Mouse (Mus musculus) testis, adult 2 months (tissue): Measurements from ENCODE around the gene Gm11983. TPM values are rescaled to one million over a fixed set of nuclear protein-coding genes. Genes with fewer than 3 reads are reported as not detected.
"Not testable (repeated sequence)": the region's sequence is repeated elsewhere in the genome, so short reads cannot be mapped to it uniquely, and the experiment has no call there.

ENCODE experiments used
- H3K27ac ChIP-seq: fragments of 200-500 bp; 2 replicates; pipeline ENCODE4 v1.5.1; 2012; ENCODE audit warnings: low read depth, low read length; ENCODE audit not compliant: control insufficient read depth, insufficient read depth
- H3K27me3 ChIP-seq: fragments of 200-500 bp; 2 replicates; pipeline ENCODE4 v1.6.1; 2012; ENCODE audit warnings: mild to moderate bottlenecking, low read length, moderate library complexity; ENCODE audit not compliant: control insufficient read depth, insufficient read depth
- H3K36me3 ChIP-seq: fragments of 200-500 bp; 2 replicates; pipeline ENCODE4 v1.6.1; 2012; ENCODE audit warnings: mild to moderate bottlenecking, low read length; ENCODE audit not compliant: control insufficient read depth, insufficient read depth
- H3K4me1 ChIP-seq: fragments of 200-500 bp; 2 replicates; pipeline ENCODE4 v1.6.1; 2012; ENCODE audit warnings: low read length; ENCODE audit not compliant: control insufficient read depth, insufficient read depth
- H3K4me3 ChIP-seq: fragments of 200-500 bp; 2 replicates; pipeline ENCODE4 v1.5.1; 2012; ENCODE audit warnings: low read depth, mild to moderate bottlenecking, low read length, moderate library complexity, mixed read lengths; ENCODE audit not compliant: control insufficient read depth
- CTCF ChIP-seq: fragments of 200-500 bp; IDR thresholded peaks from 2 replicates; pipeline ENCODE4 v1.5.1; 2012; ENCODE audit warnings: low read depth, mild to moderate bottlenecking, inconsistent platforms, low read length, moderate library complexity; ENCODE audit not compliant: control insufficient read depth, insufficient read depth, insufficient replicate concordance
- POLR2A ChIP-seq: fragments of 200-500 bp; IDR thresholded peaks from 2 replicates; pipeline ENCODE4 v1.6.1; 2012; ENCODE audit warnings: low read depth, mild to moderate bottlenecking, inconsistent platforms, low read length, moderate library complexity; ENCODE audit not compliant: control insufficient read depth
- polyA plus RNA-seq: library from polyadenylated mRNA; depleted of rRNA; stranded (reverse); fragments of >200 nt; gene quantifications from 2 replicates; pipeline ENCODE4 v1.2.3, GENCODE M21; 2012; rRNA removed

Gm11983 gene
- not detected in 2 replicates for polyA plus RNA-seq

- no peaks in the 10 kb centered on the region for H3K27me3 ChIP-seq
- no peaks in the 10 kb centered on the region for H3K36me3 ChIP-seq
- H3K4me3 ChIP-seq, result no peak within 1 kb of the TSS
- TF ChIP-seq CTCF (no peak), POLR2A (no peak)
- H3K27ac ChIP-seq, result no peak within 1 kb of the TSS
- peaks cover 10% of the 10 kb centered on the region for H3K4me1 ChIP-seq
Measured at GRCm38 (mm10) chr11:6837554-6837953, at the start of gene Gm11983. Gene Gm11983, minus strand, starts transcription at chr11:6837654.

- not testable (repeated sequence) for H3K36me3 ChIP-seq, H3K27ac ChIP-seq, H3K4me3 ChIP-seq, H3K27me3 ChIP-seq, H3K4me1 ChIP-seq
Measured at GRCm38 (mm10) chr11:6883045-6883444, 45.6 kb upstream of the Gm11983 start.

DNA sequence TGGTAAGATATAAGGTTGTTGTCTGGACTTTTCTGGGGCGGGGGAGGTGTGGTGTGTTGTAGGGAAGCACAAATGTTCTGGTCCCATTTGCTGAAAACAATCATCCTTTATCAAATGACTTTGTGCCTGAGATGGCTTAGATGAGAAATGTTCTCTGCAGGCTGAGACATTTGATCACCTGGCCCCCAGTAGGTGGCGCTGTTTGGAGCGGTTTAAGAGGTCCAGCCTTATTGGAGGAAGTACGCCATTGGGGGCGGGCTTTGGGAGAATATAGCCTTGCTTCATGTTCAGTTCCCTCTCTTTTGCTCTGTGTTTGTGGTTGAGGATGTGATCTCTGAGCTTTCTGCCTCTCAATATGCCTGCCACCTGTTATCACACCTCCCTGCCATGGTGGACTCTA lies 44.2 kb upstream of the Gm11983 start:
- TF ChIP-seq CTCF, result peak; percentile 74; the same call in 1 of the 2 replicates
- no peak for TF ChIP-seq POLR2A
- Histone ChIP-seq H3K27me3 (no peaks in the 10 kb centered on the region), H3K36me3 (no peaks in the 10 kb centered on the region), H3K4me3 (no peak overlapping the region), H3K27ac (no peak overlapping the region), H3K4me1 (no peaks in the 10 kb centered on the region)

- Histone ChIP-seq H3K27me3 (no peaks in the 10 kb centered on the region), H3K4me1 (peaks cover 3% of the 10 kb centered on the region; the same call in 1 of the 2 replicates), H3K4me3 (no peak overlapping the region), H3K27ac (no peak overlapping the region), H3K36me3 (no peaks in the 10 kb centered on the region)
- TF ChIP-seq CTCF (no peak), POLR2A (no peak)
Measured at GRCm38 (mm10) chr11:6877740-6878139, 40.3 kb upstream of the Gm11983 start.

GRCm38 (mm10) chr11:6870947-6871346 lies 33.5 kb upstream of the Gm11983 start:
- TF ChIP-seq CTCF (no peak), POLR2A (no peak)
- Histone ChIP-seq H3K4me3 (no peak overlapping the region), H3K4me1 (peaks cover 3% of the 10 kb centered on the region; the same call in 1 of the 2 replicates), H3K27me3 (no peaks in the 10 kb centered on the region), H3K36me3 (no peaks in the 10 kb centered on the region), H3K27ac (no peak overlapping the region)

DNA sequence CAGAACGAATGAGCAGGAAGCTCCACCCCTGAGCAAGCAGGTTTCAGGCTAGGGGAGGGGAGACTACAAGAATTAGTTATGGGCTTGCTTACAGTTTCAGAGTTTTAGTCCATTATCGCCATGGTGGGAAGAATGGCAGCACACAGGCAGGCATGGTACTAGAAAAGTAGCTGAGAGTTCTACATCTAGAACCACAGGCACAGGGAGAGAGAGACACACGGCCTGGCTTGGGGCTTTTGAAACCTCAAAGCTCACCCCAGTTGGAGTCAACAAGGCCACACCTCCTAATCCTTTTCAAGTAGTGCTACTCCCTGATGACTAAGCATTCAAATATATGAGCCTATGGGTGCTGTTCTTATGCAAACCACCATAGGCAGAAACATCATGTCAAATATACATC lies 28.1 kb upstream of the Gm11983 start:
- Histone ChIP-seq H3K4me3 (no peak overlapping the region), H3K27ac (no peak overlapping the region), H3K27me3 (no peaks in the 10 kb centered on the region), H3K4me1 (no peaks in the 10 kb centered on the region), H3K36me3 (no peaks in the 10 kb centered on the region)
- no peak for TF ChIP-seq POLR2A
- TF ChIP-seq CTCF, result no peak

GRCm38 (mm10) chr11:6862185-6862584 lies 24.7 kb upstream of the Gm11983 start:
- no peaks in the 10 kb centered on the region for H3K4me1 ChIP-seq
- no peaks in the 10 kb centered on the region for H3K27me3 ChIP-seq
- TF ChIP-seq CTCF (no peak), POLR2A (no peak)
- no peak overlapping the region for H3K27ac ChIP-seq
- no peak overlapping the region for H3K4me3 ChIP-seq
- H3K36me3 ChIP-seq, result no peaks in the 10 kb centered on the region

DNA sequence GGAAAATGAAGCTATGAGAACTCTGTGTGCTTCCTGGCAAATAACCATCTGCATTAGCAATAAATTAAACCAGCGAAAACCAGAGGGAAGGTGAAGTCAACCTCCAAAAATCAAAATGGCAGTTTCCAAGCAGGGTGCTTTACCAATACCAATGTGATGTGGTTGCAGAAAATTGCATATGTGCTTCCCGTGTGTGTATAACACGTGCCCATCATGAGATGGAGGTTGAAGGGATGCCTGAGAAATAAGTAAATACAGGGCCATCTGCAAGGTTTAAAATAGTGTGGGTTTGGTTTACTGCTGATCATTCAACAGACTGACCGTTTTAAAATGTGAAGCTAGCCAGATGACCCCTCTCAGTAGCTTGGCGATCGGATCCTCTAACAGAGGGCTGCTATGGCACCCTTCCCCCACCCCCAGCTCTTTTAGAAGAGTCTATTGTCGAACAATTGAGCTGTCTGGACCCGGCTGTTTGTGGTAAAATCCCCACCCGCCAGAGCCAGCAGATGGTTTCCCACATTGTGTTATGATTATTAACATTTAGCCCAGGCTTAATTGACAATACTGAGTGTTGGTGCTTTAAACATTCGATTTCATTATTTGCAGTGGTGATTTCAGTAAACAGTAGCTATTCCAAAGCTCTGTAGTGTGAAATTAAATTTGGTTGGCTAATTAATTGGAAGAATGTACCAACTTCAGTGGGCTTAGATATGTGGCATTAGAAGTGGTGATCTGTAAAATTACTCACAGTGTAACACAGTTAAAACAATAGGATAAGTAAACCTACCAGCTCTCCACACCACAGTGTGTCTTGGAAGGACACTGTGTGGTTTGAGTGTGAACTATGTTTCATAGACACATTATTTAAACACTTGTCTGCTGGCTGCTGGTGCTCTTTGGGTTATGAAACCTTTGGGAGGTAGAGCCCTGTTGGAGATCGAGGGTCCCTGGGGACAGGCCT lies 22.7 kb upstream of the Gm11983 start:
- no peak overlapping the region for H3K27ac ChIP-seq

More for the DNA sequence above, 22.7 kb upstream of the Gm11983 start:
- no peak overlapping the region for H3K4me3 ChIP-seq
- no peak for TF ChIP-seq POLR2A
- TF ChIP-seq CTCF, result no peak
- H3K36me3 ChIP-seq, result no peaks in the 10 kb centered on the region
- H3K4me1 ChIP-seq, result no peaks in the 10 kb centered on the region
- H3K27me3 ChIP-seq, result no peaks in the 10 kb centered on the region
